Mouse (Mus musculus) stomach, postnatal 0 days (tissue): ENCODE measurements around the gene Pgm2l1.

Experiments used
- CTCF ChIP-seq: IDR thresholded peaks from 2 replicates; pipeline ENCODE4 v1.5.1; 2016; ENCODE audit warnings: antibody characterized with exemption, low read depth, mild to moderate bottlenecking, moderate library complexity
- EP300 ChIP-seq: optimal IDR thresholded peaks from 2 replicates; pipeline ENCODE3; 2016; ENCODE audit warnings: antibody characterized with exemption

DNA sequence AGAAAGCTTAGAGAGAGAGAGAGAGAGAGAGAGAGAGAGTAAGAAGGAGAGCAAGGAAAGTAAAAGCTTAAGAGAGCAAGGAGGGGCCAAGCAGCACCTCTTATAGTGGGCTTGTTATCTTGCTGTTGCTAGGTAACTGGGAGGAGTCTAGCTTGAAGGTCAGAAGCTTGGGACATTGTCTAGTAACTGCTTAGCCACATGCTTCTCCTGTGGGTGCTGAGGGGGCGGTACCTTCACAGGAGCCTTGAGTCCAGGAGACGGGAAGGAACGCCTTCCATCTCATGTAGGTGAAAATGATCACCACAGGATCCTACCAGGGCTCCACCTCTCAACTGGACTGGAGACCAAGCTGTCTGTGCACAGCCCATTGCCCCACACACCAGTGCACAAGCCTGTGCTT lies 74.2 kb downstream of the Pgm2l1 start:
- TF ChIP-seq CTCF, result no peak
- TF ChIP-seq EP300, result no peak
